Comparison of ENCODE assay signal across 8 mouse cellular contexts in the genomic region with DNA sequence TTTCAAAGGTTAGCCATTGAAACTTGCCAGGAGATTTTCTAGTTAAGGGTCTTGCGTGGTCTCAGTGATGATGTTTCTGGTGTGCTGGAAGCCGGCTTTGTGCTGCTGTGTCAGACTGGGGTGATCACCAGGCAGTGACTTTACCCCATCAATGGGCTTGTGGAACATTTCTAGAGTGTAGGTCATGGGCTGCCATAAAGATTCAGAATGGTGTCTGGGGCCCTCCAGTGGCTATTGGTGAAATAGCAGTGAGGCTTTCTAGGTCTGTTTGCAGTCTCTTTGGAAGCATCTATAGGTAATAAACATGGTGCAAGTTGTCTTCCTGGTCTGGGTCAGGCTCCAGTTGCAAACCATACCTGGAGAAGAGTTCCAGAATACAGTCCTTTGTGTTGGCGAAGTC.
A peak's percentile ranks its signal among the peaks of the same experiment; 100 is the strongest.
DNase-seq lines count a peak whose midpoint lies in the region; ATAC-seq and TF ChIP-seq lines count a peak whose summit lies in the region.

No protein-coding gene starts in this region.

- no peak for ATAC-seq in lung, embryonic 14.5 days (ENCODE audit: insufficient read depth)
- ATAC-seq in Patski: peak; percentile 38
- peak; percentile 75 for ATAC-seq in megakaryocyte progenitor cell, adult 5-6 weeks (replicated peaks; ENCODE audit: poor library complexity)
- no peak for ATAC-seq in activated CD4-positive, CD25-positive, alpha-beta regulatory T cell, adult 4 months

- no peak overlapping the region for H3K4me3 ChIP-seq in lung, embryonic 14.5 days (ENCODE audit: low read depth, low read length)
- H3K4me3 ChIP-seq in cortical plate, adult 2 months (ENCODE audit: insufficient read depth, low read length): no peak overlapping the region

- H3K9ac ChIP-seq in lung, embryonic 14.5 days: no peak overlapping the region

- H3K27ac ChIP-seq in lung, embryonic 14.5 days (ENCODE audit: low read depth): no peak overlapping the region
- H3K27ac ChIP-seq in cortical plate, adult 2 months (ENCODE audit: insufficient read depth, low read length): no peak overlapping the region

- peak; percentile 62 for DNase-seq in lung, embryonic 14.5 days
- DNase-seq in lung, postnatal 14 days: no peak
- DNase-seq in Patski (ENCODE audit: low read depth, low spot score): no peak
- DNase-seq in kidney, postnatal 4 days: peak; percentile 52 to 55
- no peak for DNase-seq in spleen, postnatal 4 days (ENCODE audit: low spot score in 2 of 2)

- in situ Hi-C loops in Patski (cut with MboI; ENCODE audit: low pct_unique_long_range_greater_than_20kb): no loop called here

- no peaks in the 10 kb centered on the region for H3K4me1 ChIP-seq in lung, embryonic 14.5 days (ENCODE audit: insufficient read depth)
- H3K4me1 ChIP-seq in cortical plate, adult 2 months (ENCODE audit: control insufficient read depth, insufficient read depth, low read length): no peaks in the 10 kb centered on the region

- POLR2A ChIA-PET in Patski (lab: Charles Lee): no interaction called here

- no peak for TF ChIP-seq POLR2A in cortical plate, adult 2 months (IDR thresholded peaks at IDR 0.05; ENCODE audit: extremely low read depth, insufficient read depth, low read length)

- WGBS in lung, embryonic 14.5 days: 72% methylated on average over 3 of the region's 3 CpGs

- H3K27me3 ChIP-seq in lung, embryonic 14.5 days (ENCODE audit: insufficient read depth, low read length): no peaks in the 10 kb centered on the region
- peaks cover 9% of the 10 kb centered on the region for H3K27me3 ChIP-seq in Patski

- peak; percentile 58 for TF ChIP-seq CTCF in lung, embryonic 14.5 days (IDR thresholded peaks at IDR 0.05; ENCODE audit: low read depth)
- peak; percentile 79 for TF ChIP-seq CTCF in Patski (IDR thresholded peaks at IDR 0.05)
- TF ChIP-seq CTCF in cortical plate, adult 2 months (IDR thresholded peaks at IDR 0.05; ENCODE audit: extremely low read depth, insufficient read depth, low read length): peak; percentile 65

- no peak overlapping the region for H3K4me2 ChIP-seq in lung, embryonic 14.5 days

- no peaks in the 10 kb centered on the region for H3K9me3 ChIP-seq in lung, embryonic 14.5 days (ENCODE audit: low read depth, low read length)

- CTCF ChIA-PET in Patski (lab: Charles Lee): interaction anchor here (0.9 to 1.5 kb wide), 4 partner anchors 23 to 1098 kb away, joined by 3 to 5 read pairs (median 3); no protein-coding TSS in a partner anchor

- H3K36me3 ChIP-seq in lung, embryonic 14.5 days (ENCODE audit: insufficient read depth): no peaks in the 10 kb centered on the region

Comparison
In these comparisons a context has a peak if more than half of its experiments do, and no peak if none do; other contexts are left out.
1. DNase-seq: peak in lung, embryonic 14.5 days (single experiment) and kidney, postnatal 4 days (2 of 2); none in lung, postnatal 14 days (single experiment), Patski (single experiment) and spleen, postnatal 4 days (0 of 2).
2. ATAC-seq: peak in Patski (single experiment) and megakaryocyte progenitor cell, adult 5-6 weeks (single experiment); none in lung, embryonic 14.5 days (single experiment) and activated CD4-positive, CD25-positive, alpha-beta regulatory T cell, adult 4 months (single experiment).
3. Peak in every context shown above with its lines, with median percentiles within 50 percentile points of each other: CTCF ChIP-seq.